Mouse (Mus musculus) inflammation-experienced regulatory T-cells (primary cell): ENCODE results near the gene Dsel. TPM values are rescaled to one million over a fixed set of nuclear protein-coding genes. Genes with fewer than 3 reads are reported as not detected.

Experiments used
- polyA plus RNA-seq, 2 experiments: library from polyadenylated mRNA; unstranded; fragments of 100-300 nt; shearing (Covaris generic); gene quantifications; one replicate each; pipeline ENCODE4 v1.2.1; 2017

Dsel gene
- polyA plus RNA-seq = 1 to 10 TPM; 3.7 to 6.3 TPM

GRCm38 (mm10) chr1:111864779-111865165, at the start of gene Dsel:
TSS of gene Dsel (minus strand) at chr1:111864918.

